Mouse (Mus musculus) lung, postnatal 14 days (tissue): ENCODE results near the gene Plekhh1.

Source experiments
- DNase-seq: peaks from one replicate; pipeline ENCODE4 v3.0.0; 2021

Plekhh1 gene

GRCm38 (mm10) chr12:79073362-79073761 is 44.4 kb downstream of the Plekhh1 start:
- no peak for DNase-seq

GRCm38 (mm10) chr12:79089182-79089812 is 60.3 kb downstream of the Plekhh1 start, which contains the start of gene Pigh:
TSS of gene Pigh (minus strand) at chr12:79089651.
- DNase-seq: peak; percentile 86

- DNase-seq: peak; percentile 79
Observed at GRCm38 (mm10) chr12:79092569-79092968, 63.6 kb downstream of the Plekhh1 start.

- peak; percentile 54 for DNase-seq
Observed at GRCm38 (mm10) chr12:79097106-79097752, 68.3 kb downstream of the Plekhh1 start.

GRCm38 (mm10) chr12:79103773-79104172 is 74.8 kb downstream of the Plekhh1 start:
- DNase-seq: peak; percentile 43

- DNase-seq: no peak
Observed at GRCm38 (mm10) chr12:79104544-79104943, 75.6 kb downstream of the Plekhh1 start.

- no peak for DNase-seq
Observed at GRCm38 (mm10) chr12:79105312-79105711, 76.3 kb downstream of the Plekhh1 start.

- no peak for DNase-seq
Observed at GRCm38 (mm10) chr12:79118991-79119390, 90.0 kb downstream of the Plekhh1 start.

- DNase-seq: no peak
Observed at GRCm38 (mm10) chr12:79122820-79123219, 93.9 kb downstream of the Plekhh1 start.

- peak; percentile 81 for DNase-seq
Observed at GRCm38 (mm10) chr12:79130299-79131177, 101.6 kb downstream of the Plekhh1 start, which contains the start of gene Arg2. TSS of gene Arg2 (plus strand) at chr12:79130777.
